Mouse (Mus musculus) leukemia stem cell, adult 10-12 weeks (primary cell): ENCODE measurements around the gene Ttll11. TPM values are rescaled to one million over a fixed set of nuclear protein-coding genes. Genes with fewer than 3 reads are reported as not detected.

Experiments
- polyA plus RNA-seq: library from polyadenylated mRNA; stranded (reverse); fragments of >175 nt; gene quantifications from 2 replicates; pipeline ENCODE4 v1.2.3, GENCODE M21; 2012; ENCODE audit warnings: low replicate concordance

The Ttll11 gene
- polyA plus RNA-seq, result 0.39 and 1.1 TPM in 2 replicates

GRCm38 (mm10) chr2:35979644-35980021, at the start of gene Ttll11:
TSS of gene Ttll11 (minus strand) at chr2:35979913.

Other genes with a start within 250 kb of the Ttll11 start
- 24.1 and 42.4 TPM in 2 replicates for gene Ndufa8, start 69.5 kb upstream of the Ttll11 start, polyA plus RNA-seq
- gene Morn5, start 69.5 kb upstream of the Ttll11 start, polyA plus RNA-seq, result not detected in 2 replicates
- gene Lhx6, start 125.5 kb upstream of the Ttll11 start, polyA plus RNA-seq, result 0.72 and 1.1 TPM in 2 replicates
- gene Mrrf, start 156.5 kb upstream of the Ttll11 start, polyA plus RNA-seq, result 1.3 and 3.5 TPM in 2 replicates
- 2.3 and 4.0 TPM in 2 replicates for gene Rbm18, start 156.9 kb upstream of the Ttll11 start, polyA plus RNA-seq